Comparison of ENCODE assay signal across 8 mouse cellular contexts in genomic region chr3:27291411-27291810, GRCm38 (mm10). TPM values are rescaled to one million over a fixed set of nuclear protein-coding genes. Genes with fewer than 3 reads are reported as not detected.
DNase-seq lines count a peak whose midpoint lies in the region; ATAC-seq and TF ChIP-seq lines count a peak whose summit lies in the region.
"Not testable (repeated sequence)": the region's sequence is repeated elsewhere in the genome, so short reads cannot be mapped to it uniquely, and the experiment has no call there.
"Had no signal": no experiment of that assay in that cellular context is flagged by ENCODE, and none has a peak within 500 bp of the region (broad histone marks: within the 10 kb centered on the region; RNA-seq: fewer than 3 reads in every experiment).

No protein-coding gene starts in this region.

- peak overlapping the region; percentile 48; the same call in 1 of the 2 replicates for H3K27ac ChIP-seq in brown adipose tissue, adult 24 weeks (replicated peaks; ENCODE audit: low read depth, low read length)
- not testable (repeated sequence) for H3K27ac ChIP-seq in intestine, postnatal 0 days (ENCODE audit: low read depth, low read length); liver, embryonic 13.5 days

- whole genome bisulfite sequencing in intestine, postnatal 0 days = 89% methylated on average over 4 of the region's 4 CpGs
- 61% methylated on average over 4 of the region's 4 CpGs for WGBS in liver, embryonic 13.5 days (ENCODE audit: insufficient replicate concordance)

- H3K9ac ChIP-seq in intestine, postnatal 0 days (ENCODE audit: low read depth, low read length); liver, embryonic 13.5 days: not testable (repeated sequence)

- H3K36me3 ChIP-seq in G1E (replicated peaks); intestine, postnatal 0 days (ENCODE audit: control insufficient read depth, insufficient read depth); liver, embryonic 13.5 days: not testable (repeated sequence)

- peak; percentile 90 for DNase-seq in 416B (ENCODE audit: low read depth)
- DNase-seq in G1E (ENCODE audit: low spot score); liver, embryonic 13.5 days: not testable (repeated sequence)

- H3K4me1 ChIP-seq in G1E (ENCODE audit: insufficient read depth, low read depth, low read length) = peaks cover 57% of the 10 kb centered on the region
- H3K4me1 ChIP-seq in brown adipose tissue, adult 24 weeks (ENCODE audit: control insufficient read depth, insufficient read depth, insufficient read length, low read length); intestine, postnatal 0 days (replicated peaks; ENCODE audit: control insufficient read depth, insufficient read depth, low read length); liver, embryonic 13.5 days (replicated peaks): not testable (repeated sequence)

- ATAC-seq in G1E (ENCODE audit: extremely low read depth, insufficient number of reproducible peaks, low FRiP score, poor library complexity, severe bottlenecking) = peak; percentile 57; the same call in 1 of the 2 replicates
- peak; percentile 91 for ATAC-seq in granulocyte monocyte progenitor cell, adult 5-6 weeks (replicated peaks; ENCODE audit: poor library complexity, severe bottlenecking)
- ATAC-seq in intestine, postnatal 0 days = not testable (repeated sequence)
- 0 out of 2 replicates have a peak, but pooled peaks have one; percentile 41 for ATAC-seq in liver, embryonic 13.5 days (ENCODE audit: low read depth)
- ATAC-seq in megakaryocyte-erythroid progenitor cell, adult 5-6 weeks (replicated peaks; ENCODE audit: low FRiP score, low TSS enrichment, poor library complexity, severe bottlenecking) = peak; percentile 87

- TF ChIP-seq CTCF in G1E (IDR thresholded peaks at IDR 0.05; ENCODE audit: low read depth, low read length) = not testable (repeated sequence)
- peak; percentile 17; the same call in 1 of the 2 replicates for TF ChIP-seq CTCF in intestine, postnatal 0 days (IDR thresholded peaks at IDR 0.05; ENCODE audit: low read depth)

- not testable (repeated sequence) for H3K9me3 ChIP-seq in G1E (replicated peaks); intestine, postnatal 0 days (ENCODE audit: control insufficient read depth); liver, embryonic 13.5 days (replicated peaks)

- not testable (repeated sequence) for H3K4me2 ChIP-seq in intestine, postnatal 0 days (replicated peaks; ENCODE audit: low read depth); liver, embryonic 13.5 days

- H3K27me3 ChIP-seq in G1E (ENCODE audit: insufficient read depth, low read length); intestine, postnatal 0 days (replicated peaks; ENCODE audit: control insufficient read depth, insufficient read depth, low read length); liver, embryonic 13.5 days: not testable (repeated sequence)

- H3K4me3 ChIP-seq in G1E (ENCODE audit: low read depth, low read length); brown adipose tissue, adult 24 weeks (ENCODE audit: insufficient read depth, low read depth, low read length); intestine, postnatal 0 days (ENCODE audit: low read depth, low read length); liver, embryonic 13.5 days (replicated peaks): not testable (repeated sequence)

RNA-seq across cellular contexts. Expression of gene Tnfsf10, which starts 25.4 kb away (rescaled TPM):
- total RNA-seq in G1E (2014; fragmentation: Nextera tagmentation) (2.6 and 4.8 TPM in 2 replicates), G1E (2017) (4.7 and 5.3 TPM in 2 replicates)
- 0.03 and 0.14 TPM in 2 replicates for polyA plus RNA-seq in G1E (2012)
- polyA plus RNA-seq in brown adipose tissue, adult 24 weeks (2012; ENCODE audit: insufficient read depth, insufficient read length, missing spikeins) = 4.5 and 6.3 TPM in 2 replicates
- 5.0 and 6.3 TPM in 2 replicates for total RNA-seq in granulocyte monocyte progenitor cell, adult 5-6 weeks (2014; fragmentation: Nextera tagmentation)
- 4.3 and 8.8 TPM in 2 replicates for total RNA-seq in granulocyte monocyte progenitor cell, adult 5-6 weeks (2017)
- polyA plus RNA-seq in intestine, postnatal 0 days (2015; fragmentation: Nextera tagmentation; extraction: Ambion mirVana) = 3.1 TPM in 2 replicates
- 0.05 and 0.14 TPM in 2 replicates for polyA plus RNA-seq in liver, embryonic 13.5 days (2015; fragmentation: Nextera tagmentation; extraction: Ambion mirVana)
- 3.8 and 12.4 TPM in 2 replicates for total RNA-seq in megakaryocyte-erythroid progenitor cell, adult 5-6 weeks (2014; fragmentation: Nextera tagmentation)
- 0.70 and 4.2 TPM in 2 replicates for total RNA-seq in megakaryocyte-erythroid progenitor cell, adult 5-6 weeks (2017)
- polyA plus RNA-seq: heart, embryonic 12.5 days had no signal
